Mouse (Mus musculus): Measurements from ENCODE around the gene Jund. TPM values are rescaled to one million over a fixed set of nuclear protein-coding genes. Genes with fewer than 3 reads are reported as not detected.
A peak's percentile ranks its signal among the peaks of the same experiment; 100 is the strongest.

Gene Jund
- polyA plus RNA-seq, 1 experiment from 2014 or later, result 117 TPM

GRCm38 (mm10) chr8:70699834-70700554 is 1.2 kb downstream of the Jund start:
- no peak for ATAC-seq (ENCODE audit: insufficient number of reproducible peaks, insufficient read depth, low FRiP score, low TSS enrichment, low read depth)
- Histone ChIP-seq H3K27ac (peak overlapping the region; percentile 99), H3K27me3 (no peaks in the 10 kb centered on the region), H3K9me3 (no peaks in the 10 kb centered on the region), H3K4me3 (replicated peaks) (peak overlapping the region; percentile 99), H3K4me1 (replicated peaks) (peaks cover 52% of the 10 kb centered on the region), H3K36me3 (peaks cover 18% of the 10 kb centered on the region), H3K4me2 (peak overlapping the region; percentile 72), H3K9ac (replicated peaks) (peak overlapping the region; percentile 99)
- under 1% methylated on average over 57 of the region's 59 CpGs for WGBS

- H3K36me3 ChIP-seq, result peaks cover 18% of the 10 kb centered on the region
- H3K9ac ChIP-seq (replicated peaks), result peak overlapping the region; percentile 99
- H3K27ac ChIP-seq, result peak overlapping the region; percentile 99
- no peaks in the 10 kb centered on the region for H3K27me3 ChIP-seq
- peak; percentile 16; the same call in 1 of the 2 replicates for ATAC-seq (ENCODE audit: insufficient number of reproducible peaks, insufficient read depth, low FRiP score, low TSS enrichment, low read depth)
- peak overlapping the region; percentile 72 for H3K4me2 ChIP-seq
- no peaks in the 10 kb centered on the region for H3K9me3 ChIP-seq
- 0% methylated on average over 15 of the region's 20 CpGs for whole genome bisulfite sequencing
- H3K4me1 ChIP-seq (replicated peaks), result peaks cover 47% of the 10 kb centered on the region
- H3K4me3 ChIP-seq (replicated peaks), result peak overlapping the region; percentile 99
Measured at GRCm38 (mm10) chr8:70700555-70700922, 1.8 kb downstream of the Jund start.

GRCm38 (mm10) chr8:70701048-70701981 is 2.6 kb downstream of the Jund start:
- Histone ChIP-seq H3K27ac (0 out of 2 replicates have a peak overlapping the region, but pooled peaks have one; percentile 99), H3K9me3 (no peaks in the 10 kb centered on the region), H3K4me2 (peak overlapping the region; percentile 72), H3K36me3 (peaks cover 18% of the 10 kb centered on the region), H3K27me3 (no peaks in the 10 kb centered on the region), H3K4me1 (replicated peaks) (peaks cover 39% of the 10 kb centered on the region), H3K9ac (replicated peaks) (peak overlapping the region; percentile 99), H3K4me3 (replicated peaks) (peak overlapping the region; percentile 99)
- WGBS, result 55% methylated on average over 10 of the region's 10 CpGs
- no peak for ATAC-seq (ENCODE audit: insufficient number of reproducible peaks, insufficient read depth, low FRiP score, low TSS enrichment, low read depth)

GRCm38 (mm10) chr8:70701982-70702841 is 3.5 kb downstream of the Jund start:
- Histone ChIP-seq H3K4me2 (peak overlapping the region; percentile 72; the same call in 1 of the 2 replicates), H3K36me3 (peaks cover 18% of the 10 kb centered on the region), H3K9me3 (0 out of 2 replicates have a peak, but pooled peaks cover 4% of the 10 kb centered on the region), H3K27ac (no peak overlapping the region), H3K27me3 (no peaks in the 10 kb centered on the region), H3K9ac (replicated peaks) (no peak overlapping the region), H3K4me3 (replicated peaks) (no peak overlapping the region), H3K4me1 (replicated peaks) (peaks cover 30% of the 10 kb centered on the region)
- WGBS, result 91% methylated on average over 2 of the region's 2 CpGs
- no peak for ATAC-seq (ENCODE audit: insufficient number of reproducible peaks, insufficient read depth, low FRiP score, low TSS enrichment, low read depth)

GRCm38 (mm10) chr8:70702842-70703182 is 4.1 kb downstream of the Jund start:
- Histone ChIP-seq H3K4me3 (replicated peaks) (no peak overlapping the region), H3K9ac (replicated peaks) (no peak overlapping the region), H3K4me2 (no peak overlapping the region), H3K27me3 (no peaks in the 10 kb centered on the region), H3K9me3 (0 out of 2 replicates have a peak, but pooled peaks cover 4% of the 10 kb centered on the region), H3K4me1 (replicated peaks) (peaks cover 24% of the 10 kb centered on the region), H3K27ac (no peak overlapping the region), H3K36me3 (peaks cover 18% of the 10 kb centered on the region)
- WGBS, result 83% methylated on average over 3 of the region's 3 CpGs
- ATAC-seq (ENCODE audit: insufficient number of reproducible peaks, insufficient read depth, low FRiP score, low TSS enrichment, low read depth), result no peak

GRCm38 (mm10) chr8:70703287-70703686 is 4.5 kb downstream of the Jund start, which contains the start of gene Iqcn:
Gene Iqcn, plus strand, starts transcription at chr8:70703457.
- Histone ChIP-seq H3K36me3 (peaks cover 18% of the 10 kb centered on the region), H3K9ac (replicated peaks) (no peak within 1 kb of the TSS), H3K27me3 (no peaks in the 10 kb centered on the region), H3K4me1 (replicated peaks) (peaks cover 20% of the 10 kb centered on the region), H3K9me3 (0 out of 2 replicates have a peak, but pooled peaks cover 4% of the 10 kb centered on the region), H3K4me2 (no peak within 1 kb of the TSS), H3K27ac (no peak within 1 kb of the TSS), H3K4me3 (replicated peaks) (no peak within 1 kb of the TSS)
- 92% methylated on average over 3 of the region's 3 CpGs for WGBS
- ATAC-seq (ENCODE audit: insufficient number of reproducible peaks, insufficient read depth, low FRiP score, low TSS enrichment, low read depth), result no peak

- Histone ChIP-seq H3K9me3 (0 out of 2 replicates have a peak, but pooled peaks cover 4% of the 10 kb centered on the region), H3K27me3 (no peaks in the 10 kb centered on the region), H3K27ac (no peak overlapping the region), H3K9ac (replicated peaks) (no peak overlapping the region), H3K36me3 (peaks cover 4% of the 10 kb centered on the region; the same call in 1 of the 2 replicates), H3K4me1 (replicated peaks) (no peaks in the 10 kb centered on the region), H3K4me2 (no peak overlapping the region), H3K4me3 (replicated peaks) (no peak overlapping the region)
- 89% methylated on average over 14 of the region's 14 CpGs for WGBS
- no peak for ATAC-seq (ENCODE audit: insufficient number of reproducible peaks, insufficient read depth, low FRiP score, low TSS enrichment, low read depth)
Measured at GRCm38 (mm10) chr8:70708281-70708680, 9.5 kb downstream of the Jund start.

- Histone ChIP-seq H3K27me3 (no peaks in the 10 kb centered on the region), H3K27ac (no peak overlapping the region), H3K36me3 (no peaks in the 10 kb centered on the region), H3K4me1 (replicated peaks) (no peaks in the 10 kb centered on the region), H3K4me3 (replicated peaks) (no peak overlapping the region), H3K9me3 (0 out of 2 replicates have a peak, but pooled peaks cover 4% of the 10 kb centered on the region), H3K4me2 (no peak overlapping the region), H3K9ac (replicated peaks) (no peak overlapping the region)
- 88% methylated on average over 9 of the region's 9 CpGs for WGBS
- ATAC-seq (ENCODE audit: insufficient number of reproducible peaks, insufficient read depth, low FRiP score, low TSS enrichment, low read depth), result no peak
Measured at GRCm38 (mm10) chr8:70709794-70710193, 11.0 kb downstream of the Jund start.

GRCm38 (mm10) chr8:70710296-70710695 is 11.5 kb downstream of the Jund start:
- Histone ChIP-seq H3K9me3 (0 out of 2 replicates have a peak, but pooled peaks cover 4% of the 10 kb centered on the region), H3K27me3 (no peaks in the 10 kb centered on the region), H3K36me3 (no peaks in the 10 kb centered on the region), H3K4me3 (replicated peaks) (no peak overlapping the region), H3K9ac (replicated peaks) (no peak overlapping the region), H3K4me1 (replicated peaks) (no peaks in the 10 kb centered on the region), H3K27ac (no peak overlapping the region), H3K4me2 (no peak overlapping the region)
- 88% methylated on average over 1 of the region's 1 CpGs for WGBS
- no peak for ATAC-seq (ENCODE audit: insufficient number of reproducible peaks, insufficient read depth, low FRiP score, low TSS enrichment, low read depth)

GRCm38 (mm10) chr8:70711041-70711440 is 12.3 kb downstream of the Jund start:
- no peak overlapping the region for H3K27ac ChIP-seq
- no peak overlapping the region for H3K4me2 ChIP-seq
- WGBS, result 87% methylated on average over 11 of the region's 11 CpGs
- H3K27me3 ChIP-seq, result no peaks in the 10 kb centered on the region
- H3K9ac ChIP-seq (replicated peaks), result no peak overlapping the region
- H3K9me3 ChIP-seq, result 0 out of 2 replicates have a peak, but pooled peaks cover 4% of the 10 kb centered on the region
- no peak overlapping the region for H3K4me3 ChIP-seq (replicated peaks)
- H3K4me1 ChIP-seq (replicated peaks), result no peaks in the 10 kb centered on the region
- H3K36me3 ChIP-seq, result no peaks in the 10 kb centered on the region
- ATAC-seq (ENCODE audit: insufficient number of reproducible peaks, insufficient read depth, low FRiP score, low TSS enrichment, low read depth), result no peak
